Mouse (Mus musculus): ENCODE results near the gene Slco4c1. TPM values are rescaled to one million over a fixed set of nuclear protein-coding genes. Genes with fewer than 3 reads are reported as not detected.

Slco4c1 gene
- polyA plus RNA-seq, 1 experiment from 2014 or later = 0.16 TPM

DNA sequence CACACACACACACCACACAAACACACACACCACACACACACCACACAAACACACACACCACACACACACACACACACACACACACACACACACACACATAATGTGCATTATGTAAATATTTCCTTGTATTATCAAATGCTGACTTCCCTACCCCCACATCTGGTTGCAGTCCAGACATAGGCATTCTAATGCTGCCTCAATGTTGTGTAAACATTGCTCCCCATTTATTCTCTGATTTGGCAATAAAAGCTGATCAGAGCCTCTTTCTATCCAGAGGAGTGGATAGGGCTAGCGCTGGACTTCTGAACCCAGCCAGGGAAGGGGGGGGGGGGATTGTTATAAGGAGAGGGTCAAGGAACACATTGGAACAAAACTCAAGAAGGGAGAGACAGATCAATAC is 101.7 kb downstream of the Slco4c1 start:
- H3K27ac ChIP-seq (replicated peaks) = no peak overlapping the region
- H3K9ac ChIP-seq = no peak overlapping the region
- no peak overlapping the region for H3K4me2 ChIP-seq
- ATAC-seq (ENCODE audit: extremely low read depth, insufficient number of reproducible peaks, low FRiP score, low TSS enrichment) = no peak
- no peaks in the 10 kb centered on the region for H3K4me1 ChIP-seq
- 79% methylated on average over 1 of the region's 1 CpGs for WGBS
- H3K36me3 ChIP-seq = no peaks in the 10 kb centered on the region
- H3K27me3 ChIP-seq (replicated peaks) = no peaks in the 10 kb centered on the region
- H3K4me3 ChIP-seq = no peak overlapping the region
- H3K9me3 ChIP-seq = no peaks in the 10 kb centered on the region

- 12% methylated on average over 4 of the region's 4 CpGs for WGBS
- H3K4me3 ChIP-seq = no peak overlapping the region
- no peaks in the 10 kb centered on the region for H3K36me3 ChIP-seq
- H3K4me1 ChIP-seq = no peaks in the 10 kb centered on the region
- no peak for ATAC-seq (ENCODE audit: extremely low read depth, insufficient number of reproducible peaks, low FRiP score, low TSS enrichment)
- no peak overlapping the region for H3K27ac ChIP-seq (replicated peaks)
- no peak overlapping the region for H3K9ac ChIP-seq
- no peaks in the 10 kb centered on the region for H3K9me3 ChIP-seq
- no peak overlapping the region for H3K4me2 ChIP-seq
- no peaks in the 10 kb centered on the region for H3K27me3 ChIP-seq (replicated peaks)
Measured at GRCm38 (mm10) chr1:96768264-96768663, 103.7 kb downstream of the Slco4c1 start.

DNA sequence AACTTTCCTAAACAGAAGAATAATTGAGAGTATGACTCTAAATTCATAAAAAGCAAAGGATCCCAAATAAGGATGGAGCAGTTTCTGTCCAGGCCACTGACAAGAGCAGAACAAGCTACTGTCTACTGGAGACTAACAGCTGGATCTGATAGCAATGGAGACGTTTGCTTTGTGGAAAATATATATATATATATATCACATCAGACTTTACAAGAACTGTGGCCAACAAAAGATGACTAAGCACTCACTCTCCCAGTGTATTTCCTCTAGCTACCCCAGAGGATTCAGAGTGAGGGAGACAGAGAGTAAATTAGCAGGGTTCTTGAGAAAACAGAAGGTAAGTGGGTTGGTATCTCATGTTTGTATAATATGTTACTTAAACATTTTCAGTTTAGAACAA is 105.4 kb downstream of the Slco4c1 start:
- 26% methylated on average over 1 of the region's 1 CpGs for WGBS
- no peak overlapping the region for H3K27ac ChIP-seq (replicated peaks)
- H3K4me3 ChIP-seq = no peak overlapping the region
- no peak for ATAC-seq (ENCODE audit: extremely low read depth, insufficient number of reproducible peaks, low FRiP score, low TSS enrichment)
- H3K36me3 ChIP-seq = no peaks in the 10 kb centered on the region
- H3K27me3 ChIP-seq (replicated peaks) = no peaks in the 10 kb centered on the region
- no peak overlapping the region for H3K4me2 ChIP-seq
- H3K9me3 ChIP-seq = no peaks in the 10 kb centered on the region
- no peak overlapping the region for H3K9ac ChIP-seq
- H3K4me1 ChIP-seq = no peaks in the 10 kb centered on the region
